Mouse (Mus musculus) layer of hippocampus, postnatal 36 days (tissue): ENCODE measurements at regions not wholly inside any gene's neighbourhood (a gene's known extent, or its start where the extent isn't known, plus 50 kb on each side); places are given as distances from the start of the nearest gene placed in this dataset.

Experiments used
- DNase-seq, 2 experiments: peaks; one replicate each; pipeline ENCODE4 v3.0.0; 2022
- microRNA-seq, 2 experiments: library from miRNA; unstranded; fragments of <30 nt; microRNA quantifications; one replicate each; pipeline ENCODE4 v1.2.0; 2021

- no peak for DNase-seq
These were observed 57.2 kb upstream of the Unc5b start for GRCm38 (mm10) chr10:60888541-60888940.

DNA sequence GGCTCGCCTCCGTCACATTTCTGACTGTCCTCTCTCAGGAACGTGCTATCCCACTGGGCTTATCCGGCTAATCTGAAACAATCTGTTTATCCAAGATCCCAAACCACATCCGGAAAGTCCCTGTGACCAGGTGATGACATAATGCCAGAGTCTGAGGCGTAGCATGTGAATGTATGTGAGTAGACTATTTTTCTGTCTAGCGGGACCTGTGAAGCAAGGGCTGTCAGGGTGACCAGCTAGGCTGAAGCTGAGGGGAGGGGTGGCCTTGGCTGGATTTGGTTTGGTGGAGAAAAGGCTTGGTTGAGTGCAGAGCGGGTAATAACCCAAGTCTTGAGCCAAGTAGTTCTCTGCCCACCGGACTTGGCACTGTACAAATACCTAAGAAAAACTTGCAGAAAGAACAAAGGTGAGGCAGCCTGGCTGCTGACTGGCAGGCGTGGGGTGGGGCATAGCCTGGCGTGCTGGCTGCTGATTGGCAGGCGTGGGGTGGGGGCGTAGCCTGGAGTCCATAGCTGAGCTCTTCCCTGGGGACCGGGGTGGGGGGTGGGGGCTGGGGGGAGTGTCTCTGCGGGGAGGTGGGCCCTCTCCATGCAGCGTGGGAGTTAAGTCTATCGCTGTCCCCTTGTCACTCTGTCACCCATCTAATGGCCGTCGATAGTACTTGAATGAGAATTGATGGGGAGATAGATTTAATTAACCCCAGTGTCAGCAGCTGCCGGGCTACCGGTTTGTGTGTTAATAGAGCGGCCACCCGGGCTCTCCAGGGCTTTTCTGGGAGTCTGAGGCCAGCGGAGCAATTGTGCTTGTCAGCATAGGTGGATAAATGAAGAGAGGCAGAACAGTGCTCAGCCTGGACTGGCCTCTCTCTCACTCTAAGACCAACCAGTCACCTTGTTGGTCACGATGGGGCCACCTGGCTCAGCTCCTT lies 54.2 kb upstream of the Unc5b start:
- DNase-seq, result no peak

DNA sequence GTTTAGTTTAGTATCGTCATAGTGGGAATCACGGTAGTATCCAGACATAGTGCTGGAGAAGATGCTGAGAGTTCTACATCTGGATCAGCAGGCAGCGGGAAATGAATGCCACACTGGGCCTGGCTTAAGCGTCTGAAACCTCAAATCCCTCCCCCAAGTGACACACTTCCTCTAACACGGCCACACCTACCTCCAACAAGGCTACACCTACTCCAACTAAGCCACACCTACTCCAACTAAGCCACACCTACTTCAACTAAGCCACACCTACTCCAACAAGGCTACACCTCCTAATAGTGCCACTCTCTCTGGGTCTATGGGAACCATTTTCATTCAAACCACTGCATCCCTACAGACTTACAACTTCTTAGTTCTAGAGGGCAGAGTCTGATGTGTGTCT lies 53.4 kb upstream of the Unc5b start:
- DNase-seq, result no peak

Small RNAs in the stretch of these regions (microRNA-seq; reads per million reads assigned to microRNA genes)
- gene Mir466j, result 0 reads per million in 2 experiments
- gene Mir6408, result 0 reads per million in 2 experiments
